Mouse (Mus musculus): ENCODE measurements around the gene Chia1.

DNA sequence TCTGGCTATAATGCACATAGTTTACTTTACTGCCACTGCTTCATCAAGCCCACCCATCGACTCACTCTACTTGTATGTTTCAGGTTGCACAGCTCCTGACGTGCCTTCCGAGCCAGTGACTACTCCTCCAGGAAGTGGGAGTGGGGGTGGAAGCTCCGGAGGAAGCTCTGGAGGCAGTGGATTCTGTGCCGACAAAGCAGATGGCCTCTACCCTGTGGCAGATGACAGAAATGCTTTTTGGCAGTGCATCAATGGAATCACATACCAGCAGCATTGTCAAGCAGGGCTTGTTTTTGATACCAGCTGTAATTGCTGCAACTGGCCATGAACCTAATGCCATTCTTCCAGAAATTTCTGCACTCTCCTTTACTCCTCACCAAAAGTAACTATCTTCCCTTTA is 18.7 kb downstream of the Chia1 start:
- no peak for TF ChIP-seq EP300 (IDR thresholded peaks at IDR 0.05; ENCODE audit: low read depth)
- TF ChIP-seq CTCF (IDR thresholded peaks at IDR 0.05; ENCODE audit: low read depth) = no peak
